Mouse (Mus musculus): ENCODE measurements at regions not wholly inside any gene's neighbourhood (a gene's known extent, or its start where the extent isn't known, plus 50 kb on each side); places are given as distances from the start of the nearest gene placed in this dataset.

DNA sequence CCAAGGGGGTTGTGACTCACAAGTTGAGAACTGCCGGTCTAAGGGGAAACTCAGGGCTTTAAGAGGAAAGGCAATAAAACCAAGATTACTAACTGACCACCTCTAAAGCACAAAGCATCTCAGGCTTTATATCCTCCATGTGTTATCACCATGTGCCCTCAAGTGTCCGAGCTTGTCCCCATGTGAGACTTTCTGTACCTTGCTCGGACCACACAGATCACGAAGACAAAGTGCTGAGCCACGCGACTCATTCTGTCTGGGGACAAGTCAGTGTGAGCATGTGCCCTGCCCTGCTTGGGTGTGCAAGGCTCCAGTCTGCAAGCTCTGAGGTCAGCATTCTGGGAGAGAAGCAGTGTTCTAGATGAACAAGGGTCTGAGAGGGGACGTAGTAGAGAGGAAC lies 119.2 kb upstream of the Gm26657 start:
- intact Hi-C loops (cut with DNase I), result no loop called here

DNA sequence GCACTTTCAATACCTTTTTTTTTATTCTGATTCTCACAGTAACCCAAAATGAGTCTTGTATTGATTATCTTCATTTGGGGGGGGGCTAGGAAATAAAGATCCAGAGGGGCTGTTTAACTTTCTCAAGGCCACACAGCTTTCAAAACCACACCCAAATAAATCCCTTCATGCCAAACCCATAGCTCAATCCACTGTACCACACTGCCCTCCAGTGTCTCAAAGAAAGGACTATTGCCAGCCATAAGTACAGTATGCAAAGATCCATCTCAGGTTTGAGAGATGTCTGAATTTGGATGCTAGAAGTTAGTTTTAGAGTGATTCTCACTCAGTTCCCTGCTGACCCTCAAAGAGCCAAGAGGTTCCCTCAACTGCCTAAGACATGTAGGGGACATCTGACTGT lies 120.1 kb upstream of the Gm26657 start:
- intact Hi-C loops (cut with DNase I), result no loop called here

DNA sequence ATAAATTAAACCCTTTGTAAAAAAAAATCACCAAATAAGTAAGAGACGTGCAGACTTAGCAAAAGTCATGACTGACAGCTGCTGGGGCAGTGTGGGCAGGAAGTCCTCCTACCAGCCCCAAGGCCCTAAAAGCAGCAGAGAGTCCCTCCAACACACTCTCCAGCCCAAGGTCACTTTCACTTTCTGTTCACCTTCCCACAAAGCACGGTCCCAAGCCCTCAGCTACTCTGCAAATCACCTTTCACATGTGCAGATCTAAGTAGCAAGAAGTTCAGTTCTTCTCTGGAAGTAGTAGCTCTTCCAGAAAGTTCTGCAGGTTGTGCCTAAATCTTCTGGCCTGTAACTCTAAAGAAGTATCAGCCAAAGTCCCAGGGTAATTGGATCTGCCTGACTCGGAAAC lies 120.8 kb upstream of the Gm26657 start:
- intact Hi-C loops (cut with DNase I), result no loop called here

DNA sequence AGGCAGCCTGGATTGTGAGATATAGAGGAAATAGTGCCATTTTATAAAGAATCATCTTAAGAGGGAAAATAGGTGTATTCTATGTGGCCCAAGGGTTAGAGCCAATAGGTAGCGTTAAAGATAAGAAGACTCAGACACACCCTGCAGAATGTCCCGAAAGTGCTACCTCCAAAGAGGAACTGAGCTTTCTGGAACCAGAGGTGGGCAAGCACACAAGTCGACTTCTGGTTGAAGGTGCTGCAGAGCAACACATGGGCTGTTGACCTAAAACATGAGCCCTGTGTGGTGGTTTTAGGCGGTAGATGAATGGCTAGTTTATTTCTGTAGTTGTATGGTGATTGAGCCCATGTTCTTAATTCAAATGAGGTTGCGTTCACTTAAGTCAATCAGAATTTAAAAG lies 121.4 kb upstream of the Gm26657 start:
- intact Hi-C loops (cut with DNase I), result no loop called here

DNA sequence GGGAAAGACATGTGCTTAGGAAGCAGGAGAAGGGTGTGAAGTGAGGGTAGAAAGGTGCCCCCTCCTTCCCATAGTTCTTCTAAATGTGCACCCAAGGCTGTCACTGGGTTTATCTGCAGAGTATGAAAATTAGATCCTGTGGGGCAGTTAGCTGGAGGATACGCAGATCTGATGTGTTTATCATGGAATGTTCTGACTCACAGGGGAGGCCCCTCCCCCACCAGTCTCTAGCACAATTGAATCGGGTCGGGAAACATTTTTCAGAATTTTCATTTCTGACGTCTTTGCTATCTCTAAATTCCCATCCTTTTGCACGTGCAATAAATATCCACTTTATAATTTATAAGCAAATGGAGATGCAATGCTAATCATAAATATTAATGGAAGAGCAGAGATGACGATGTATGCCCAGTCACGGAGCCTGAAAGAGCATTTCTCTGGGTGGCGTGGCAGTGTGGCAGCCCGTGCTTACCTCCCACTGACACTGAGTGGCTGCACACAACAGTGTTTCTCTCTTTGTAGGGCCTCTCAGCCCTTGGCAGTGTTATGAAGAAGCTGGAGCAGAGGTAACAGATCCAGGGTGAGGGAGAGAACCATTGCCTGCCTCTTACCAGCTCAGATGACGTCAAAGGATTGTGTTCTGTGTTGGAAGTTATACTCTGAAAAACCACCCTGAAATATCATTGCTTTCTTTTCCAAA lies 122.1 kb upstream of the Gm26657 start:
- intact Hi-C loops (cut with DNase I), result no loop called here

DNA sequence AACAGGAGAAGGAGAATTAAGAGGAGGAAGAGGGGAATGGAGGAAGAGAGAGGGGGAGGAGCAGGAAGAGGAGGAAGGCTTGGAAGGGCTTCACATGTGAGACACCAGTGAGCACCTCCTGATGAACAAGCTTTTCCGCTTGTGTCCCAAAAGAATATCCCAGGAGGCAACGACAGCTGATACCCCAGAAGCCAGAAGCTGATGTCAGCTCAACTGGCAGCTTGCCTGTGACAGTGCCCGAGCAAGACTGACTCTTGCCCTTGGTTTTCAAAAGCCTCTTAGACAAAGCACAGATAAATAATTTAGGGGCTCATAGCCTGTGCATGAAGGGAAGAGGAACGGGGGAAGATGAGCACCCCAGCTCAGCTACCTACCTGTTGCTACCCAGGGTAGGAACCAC lies 127.5 kb upstream of the Gm26657 start:
- intact Hi-C loops (cut with DNase I), result no loop called here

DNA sequence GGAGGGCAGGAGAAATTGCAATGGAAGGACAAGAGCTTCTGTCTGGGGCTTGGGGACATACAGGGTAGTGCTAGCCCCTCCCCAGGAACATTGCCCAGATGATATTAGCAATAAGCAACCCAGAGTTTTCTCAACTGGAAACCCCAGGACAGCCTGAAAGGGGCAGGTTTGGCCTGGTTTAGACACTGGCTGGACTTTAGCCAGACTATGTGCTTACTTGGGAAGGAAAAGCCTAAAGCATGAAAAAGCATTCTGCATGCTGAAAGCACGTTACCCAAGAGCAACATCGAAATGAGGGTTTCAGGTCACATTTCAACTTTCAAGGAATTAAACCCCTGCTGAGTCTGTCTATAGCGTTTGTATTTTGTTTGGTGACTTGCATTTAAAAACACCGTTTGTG lies 128.1 kb upstream of the Gm26657 start:
- intact Hi-C loops (cut with DNase I), result no loop called here

DNA sequence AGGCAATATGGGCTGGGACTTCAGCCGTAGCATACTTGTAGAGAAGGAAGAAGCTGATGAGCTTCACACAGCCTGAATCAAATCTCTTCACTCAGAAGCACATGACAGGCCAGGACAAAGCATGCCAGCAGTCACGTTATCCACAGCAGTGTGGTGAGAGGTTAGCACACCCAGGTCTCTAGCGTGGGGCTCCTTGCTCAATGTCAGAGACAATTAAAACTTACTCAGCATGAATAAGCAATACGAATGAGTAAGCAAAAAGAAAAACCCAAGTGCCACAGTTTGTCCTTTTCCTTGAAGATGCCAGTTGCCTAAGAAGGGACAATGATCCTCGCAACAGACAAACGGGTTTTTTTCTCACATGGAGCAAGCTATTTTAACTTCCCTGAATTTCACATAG lies 129.6 kb upstream of the Gm26657 start:
- intact Hi-C loops (cut with DNase I), result no loop called here

DNA sequence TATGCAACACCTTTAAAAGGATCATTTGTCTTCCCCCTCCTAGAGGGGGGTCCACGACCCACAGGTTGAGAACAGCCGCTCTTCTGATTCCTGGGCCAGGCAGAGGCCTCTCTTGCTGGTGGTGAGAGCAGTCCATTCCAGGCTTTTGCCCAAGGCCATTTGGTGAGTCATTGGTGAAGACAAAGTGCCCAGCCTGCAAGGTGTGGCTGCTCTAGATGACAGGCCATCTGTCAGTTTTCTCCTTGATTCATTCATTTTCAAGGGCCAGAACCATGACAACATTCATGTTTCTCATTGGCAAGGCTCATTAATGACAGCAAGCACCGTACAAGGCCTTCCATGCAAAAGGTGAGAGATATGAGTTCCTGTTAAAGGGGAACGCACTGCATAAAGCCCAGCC lies 131.2 kb upstream of the Gm26657 start:
- intact Hi-C loops (cut with DNase I), result loop anchor here (5.0 kb wide), 1 partner anchor 69 kb away; no protein-coding TSS in a partner anchor

DNA sequence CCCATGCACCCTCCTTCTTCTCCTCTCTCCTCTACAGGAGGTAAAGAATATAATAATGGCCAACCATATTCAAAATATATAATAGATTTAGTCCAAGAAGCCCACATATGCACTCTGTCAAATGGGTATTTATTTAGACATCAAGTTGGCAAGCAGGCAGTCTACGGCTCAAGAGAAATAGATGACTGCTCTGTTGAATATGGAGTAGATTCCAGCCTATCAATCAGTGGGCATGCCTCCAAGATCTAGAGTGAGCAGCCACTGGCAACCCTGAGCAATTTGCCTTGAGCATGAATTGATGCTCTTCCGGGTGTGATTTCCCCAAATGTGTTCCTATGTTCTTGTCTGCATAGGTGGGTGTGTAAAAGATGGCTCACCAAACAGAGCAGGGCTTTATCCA lies 141.5 kb upstream of the Gm26657 start:
- intact Hi-C loops (cut with DNase I), result no loop called here

DNA sequence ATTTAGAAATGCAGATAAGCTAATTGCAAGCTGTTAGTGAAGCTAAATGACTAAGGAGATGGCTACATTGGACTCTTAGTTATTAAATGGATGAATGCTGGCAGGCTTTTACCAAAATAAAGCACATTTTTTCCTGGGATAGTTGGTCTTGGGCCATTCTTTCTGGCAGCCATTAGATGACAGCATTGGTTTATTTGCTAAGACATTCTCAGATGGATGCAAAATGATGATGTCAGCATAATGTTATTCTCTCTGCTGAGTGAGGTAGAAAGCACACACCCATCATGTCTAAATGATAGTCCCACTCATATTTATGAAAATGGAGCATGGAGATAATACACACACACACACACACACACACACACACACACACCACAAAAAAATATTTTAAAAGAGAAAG lies 141.9 kb upstream of the Gm26657 start:
- intact Hi-C loops (cut with DNase I), result no loop called here

DNA sequence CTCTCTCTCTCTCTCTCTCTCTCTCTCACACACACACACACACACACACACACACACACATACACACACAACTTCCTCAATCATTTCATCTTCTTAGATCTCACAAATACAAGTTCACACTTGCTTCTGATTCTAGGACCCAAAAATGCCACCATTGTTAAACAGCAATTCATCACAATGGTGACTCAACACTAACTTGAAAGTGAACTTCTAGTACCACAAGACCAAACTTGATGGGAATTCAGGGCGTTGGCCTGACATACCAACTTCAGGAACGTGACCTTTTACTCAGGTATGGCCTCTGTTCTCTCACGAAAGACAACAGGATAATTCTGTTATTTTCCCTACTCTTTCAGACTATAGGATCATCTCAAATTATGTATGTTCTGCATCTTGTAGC lies 157.5 kb upstream of the Gm26657 start:
- intact Hi-C loops (cut with DNase I), result no loop called here

DNA sequence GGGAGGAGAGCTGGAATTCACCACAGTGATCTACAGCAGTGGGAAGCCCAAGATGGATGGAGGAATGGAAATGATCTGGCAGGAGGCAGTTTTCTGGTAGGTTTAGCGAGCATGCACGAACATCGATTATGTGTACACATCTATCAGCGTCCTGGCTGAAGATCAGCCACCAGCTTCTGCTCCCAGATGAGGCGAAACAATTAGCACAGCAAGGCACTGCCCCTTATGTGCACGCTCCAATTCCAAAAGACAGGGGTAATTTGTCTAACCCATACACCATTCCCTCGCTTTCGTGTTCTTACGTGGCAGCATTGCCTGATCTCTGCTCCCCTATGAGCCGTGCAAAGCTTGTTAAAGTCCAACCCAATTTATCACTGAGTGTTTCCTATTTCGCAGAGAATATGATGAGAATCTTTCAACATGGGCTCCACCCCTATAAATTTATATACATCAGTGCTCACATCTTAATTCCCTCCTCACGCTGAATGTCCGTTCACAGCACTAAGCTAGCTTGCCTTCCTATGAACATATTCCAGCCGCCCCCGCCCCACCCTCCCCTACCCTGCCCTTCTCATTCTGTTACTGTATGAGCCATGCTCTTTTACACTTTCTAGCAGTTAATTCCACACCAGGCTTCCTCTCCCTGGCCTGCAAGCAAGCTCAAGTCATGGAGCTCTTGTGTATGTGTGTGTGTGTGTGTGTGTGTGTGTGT lies 162.9 kb upstream of the Gm26657 start:
- intact Hi-C loops (cut with DNase I), result no loop called here

DNA sequence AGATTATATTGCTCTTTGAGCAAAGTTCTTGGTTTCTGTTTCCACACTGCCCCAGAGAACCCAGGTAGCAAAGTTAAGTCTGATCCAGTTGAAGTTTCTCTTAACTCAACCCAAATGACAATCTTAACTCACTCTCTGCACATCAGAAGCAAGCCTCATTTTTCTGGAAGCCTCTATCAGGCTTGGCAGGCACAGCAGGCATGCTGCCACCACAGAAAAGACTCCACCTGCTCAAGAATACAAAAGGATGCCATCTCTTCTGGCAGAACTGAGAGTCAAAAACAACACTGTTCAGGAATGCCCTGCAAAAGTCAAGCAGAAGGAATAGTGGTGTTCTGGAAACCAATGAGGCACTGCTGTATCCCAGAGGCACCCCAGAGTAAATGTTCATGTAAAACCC lies 187.7 kb upstream of the Gm26657 start:
- intact Hi-C loops (cut with DNase I), result no loop called here

DNA sequence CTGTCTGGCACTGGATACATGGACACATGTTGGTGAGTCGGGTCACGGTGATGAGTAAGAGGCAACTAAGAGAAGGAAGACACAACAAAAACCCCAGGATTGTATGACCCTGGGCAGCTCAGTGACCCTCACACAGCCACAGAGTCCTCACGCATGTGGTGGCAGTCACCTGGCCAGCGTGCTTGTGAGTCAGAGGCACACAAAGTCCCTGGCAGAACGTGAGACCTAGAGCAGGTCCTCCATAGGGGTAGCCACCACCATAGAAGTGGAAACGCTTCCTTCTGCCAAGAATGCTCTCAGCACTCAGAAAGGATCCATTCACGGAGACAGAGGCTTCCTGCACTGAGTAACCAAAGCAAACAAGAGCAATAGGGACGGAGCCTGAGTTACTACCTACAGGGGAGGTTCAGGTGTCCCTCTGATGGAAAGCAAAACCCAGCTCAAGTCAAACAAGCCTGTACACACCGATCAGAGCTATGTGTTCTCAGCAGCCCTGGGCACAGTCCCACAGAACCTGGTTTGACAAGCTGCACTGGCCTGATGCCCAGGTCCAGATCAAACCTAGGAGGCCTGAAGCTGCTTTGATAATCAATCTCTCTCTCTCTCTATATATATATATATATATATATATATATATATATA lies 206.4 kb upstream of the Gm26657 start:
- intact Hi-C loops (cut with DNase I), result no loop called here

DNA sequence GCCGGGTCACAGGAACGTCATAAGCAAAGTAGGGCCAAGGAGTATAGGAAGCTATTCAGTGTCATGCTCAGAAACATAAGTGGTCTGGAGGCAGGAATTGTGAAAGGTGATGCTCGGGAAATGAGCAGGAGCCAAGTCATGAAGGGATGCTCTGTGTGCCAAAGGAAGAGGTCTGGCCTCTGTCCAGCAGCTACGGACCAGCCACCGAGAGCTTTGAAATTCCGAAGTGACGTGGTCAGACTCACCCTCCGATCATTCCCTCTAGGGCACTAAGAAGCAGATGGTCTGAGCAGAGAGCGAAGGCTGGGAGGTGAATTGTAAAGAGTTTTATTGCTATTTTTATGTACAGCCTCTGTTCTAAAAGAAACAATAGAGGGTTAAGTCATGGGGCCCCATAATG lies 206.9 kb upstream of the Gm26657 start:
- intact Hi-C loops (cut with DNase I), result no loop called here

DNA sequence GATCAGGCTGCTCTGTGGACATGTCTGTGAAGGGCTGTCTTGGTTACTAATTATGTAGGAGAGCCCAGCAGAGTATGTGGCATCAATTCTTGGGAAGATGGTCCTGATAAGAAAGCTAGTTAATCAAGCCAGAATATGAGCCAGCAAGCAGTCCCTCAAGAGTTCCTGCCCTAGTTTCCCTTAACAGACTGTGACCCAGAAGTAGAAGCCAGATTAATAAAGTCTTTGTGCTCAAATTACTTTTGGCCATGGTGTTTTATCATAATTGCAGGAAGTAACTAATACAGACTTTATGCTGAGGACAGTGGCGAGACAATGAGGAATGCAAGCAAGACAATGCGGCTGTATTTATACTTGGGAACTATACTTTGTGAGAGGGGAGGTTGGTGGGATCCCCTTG lies 211.3 kb upstream of the Gm26657 start:
- intact Hi-C loops (cut with DNase I), result no loop called here

DNA sequence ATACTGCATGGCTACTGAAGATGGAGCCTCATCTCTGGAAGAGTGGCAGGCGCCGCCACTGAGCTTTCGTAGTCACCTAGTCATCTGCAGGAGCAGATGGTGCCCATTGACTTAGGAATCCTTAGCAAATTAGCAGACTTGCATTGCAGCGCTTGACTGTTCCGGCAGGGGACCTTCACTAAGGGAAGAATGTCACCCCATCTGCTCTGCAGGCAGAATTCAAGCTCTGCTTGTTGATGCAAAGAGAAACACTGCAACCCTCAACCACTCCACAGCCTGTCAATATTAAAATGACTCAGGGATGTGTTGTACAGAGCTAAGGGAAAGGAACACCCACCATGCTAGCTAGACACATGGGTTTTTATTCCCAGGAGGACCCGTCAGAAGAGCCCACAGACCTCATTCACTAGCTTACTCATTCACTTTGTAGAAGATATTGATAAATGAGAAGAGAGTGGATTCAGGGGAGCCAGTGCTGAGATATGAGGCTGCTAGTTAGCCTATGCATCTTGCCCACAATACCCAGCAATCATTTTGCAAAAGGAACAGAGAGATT lies 215.4 kb upstream of the Gm26657 start:
- intact Hi-C loops (cut with DNase I), result no loop called here

DNA sequence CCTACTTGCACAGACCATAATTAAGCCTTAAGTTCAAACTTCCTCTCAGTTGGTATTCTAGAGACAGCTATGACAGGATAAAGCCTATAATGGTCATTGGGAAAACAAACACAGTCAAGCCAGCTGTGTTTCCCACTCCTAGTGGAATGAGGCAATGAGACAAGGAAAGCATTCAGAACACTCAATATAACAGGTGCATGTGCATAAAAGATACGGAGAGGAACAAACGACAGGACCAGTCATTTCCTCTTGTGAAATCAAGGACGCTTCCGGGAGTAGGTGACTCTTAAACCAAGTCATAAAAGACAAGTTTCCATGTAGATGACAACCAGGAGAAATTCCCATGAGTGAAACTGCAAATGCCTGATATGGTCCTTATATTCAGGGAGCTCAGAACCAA lies 232.1 kb upstream of the Gm26657 start:
- intact Hi-C loops (cut with DNase I), result no loop called here

DNA sequence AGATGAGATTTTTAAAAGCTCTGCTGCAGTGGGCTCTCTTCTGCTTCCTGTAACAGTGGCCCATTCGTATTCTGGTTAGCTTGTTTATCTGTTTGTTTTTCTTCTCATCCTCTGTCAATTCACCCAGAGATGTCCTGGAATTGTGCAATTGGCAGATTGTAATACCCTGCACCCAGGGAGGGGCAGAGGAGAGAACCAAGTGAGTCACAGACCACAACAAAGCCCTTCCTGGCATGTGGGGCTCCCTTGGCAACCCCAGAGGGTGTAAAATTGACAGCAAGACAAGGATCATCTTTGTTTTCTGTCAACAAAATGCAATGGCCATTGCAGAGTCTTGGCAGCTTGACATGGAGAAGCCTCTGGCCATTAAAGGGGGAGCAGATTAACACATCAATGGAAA lies 233.1 kb upstream of the Gm26657 start:
- intact Hi-C loops (cut with DNase I), result no loop called here

DNA sequence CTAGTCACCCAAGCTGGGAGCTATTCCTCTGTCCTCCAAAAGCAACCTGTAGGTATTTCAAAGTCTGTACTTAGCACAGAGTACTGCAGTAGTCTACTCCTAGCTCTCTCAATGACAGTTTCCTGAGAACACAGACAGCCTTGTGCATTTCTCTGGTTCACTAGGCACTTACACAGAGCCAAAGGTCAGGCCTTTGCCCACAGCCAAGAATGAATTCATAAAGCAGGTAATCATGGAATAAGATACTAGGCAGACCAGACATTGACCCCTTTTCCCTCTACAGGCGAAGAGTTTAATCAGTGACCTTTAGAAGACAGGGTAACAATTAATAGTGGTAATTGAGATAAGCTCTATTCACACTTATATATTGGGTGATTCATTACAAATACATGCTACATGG lies 233.8 kb upstream of the Gm26657 start:
- intact Hi-C loops (cut with DNase I), result no loop called here

DNA sequence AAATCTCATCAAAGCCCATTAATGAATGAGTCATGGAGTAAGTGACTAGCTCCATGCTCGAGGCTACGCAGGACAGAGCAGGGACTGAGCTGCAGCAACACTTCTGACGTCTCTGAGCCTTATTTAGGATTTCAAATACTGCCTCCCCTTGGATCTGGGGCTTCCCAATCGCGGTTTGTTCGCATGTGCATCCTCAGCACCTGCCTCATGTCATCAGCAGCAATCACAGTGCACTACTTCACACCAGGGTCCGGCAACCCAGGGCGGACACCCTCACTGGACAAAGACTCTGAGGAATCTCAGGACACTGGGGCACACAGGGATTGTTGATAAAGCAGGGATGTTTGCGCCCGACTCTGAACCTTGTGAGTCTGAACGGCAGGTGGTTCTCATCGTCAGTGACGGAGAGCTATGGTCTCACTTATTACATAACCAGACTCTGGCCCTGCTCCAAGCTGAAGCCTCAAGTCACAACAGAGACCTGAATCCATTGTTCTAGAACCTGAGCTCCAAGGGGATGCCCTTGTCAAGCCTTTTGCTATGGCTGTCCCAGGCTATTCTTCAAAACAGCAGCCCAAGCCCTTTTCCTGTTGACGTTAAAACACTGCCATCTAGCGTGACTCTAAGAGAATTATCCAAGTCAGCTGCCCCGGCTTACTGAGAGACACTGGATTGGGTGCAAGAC lies 247.2 kb upstream of the Gm26657 start:
- intact Hi-C loops (cut with DNase I), result loop anchor here (2.0 to 5.0 kb wide), 2 partner anchors 195 to 978 kb away; no protein-coding TSS in a partner anchor
